Mouse (Mus musculus) cerebellum, adult 9-10 months (tissue): ENCODE results near the gene Jagn1.
A peak's percentile ranks its signal among the peaks of the same experiment; 100 is the strongest.

Experiments used
- DNase-seq: peaks from one replicate; pipeline ENCODE4 v3.0.0; 2022

Gene Jagn1

GRCm38 (mm10) chr6:113442442-113443090, at the start of gene Jagn1:
TSS of gene Jagn1 (plus strand) at chr6:113442569.
- DNase-seq, result peak; percentile 93

GRCm38 (mm10) chr6:113393951-113394350, 48.4 kb upstream of the Jagn1 start:
- no peak for DNase-seq

GRCm38 (mm10) chr6:113394811-113395210, 47.6 kb upstream of the Jagn1 start:
- no peak for DNase-seq

- no peak for DNase-seq
Observed at GRCm38 (mm10) chr6:113395501-113395900, 46.9 kb upstream of the Jagn1 start.

GRCm38 (mm10) chr6:113396270-113397030, 45.9 kb upstream of the Jagn1 start:
- no peak for DNase-seq

GRCm38 (mm10) chr6:113402094-113402493, 40.3 kb upstream of the Jagn1 start:
- DNase-seq, result no peak

- no peak for DNase-seq
Observed at GRCm38 (mm10) chr6:113404649-113405448, 37.5 kb upstream of the Jagn1 start.

GRCm38 (mm10) chr6:113405483-113405882, 36.9 kb upstream of the Jagn1 start:
- DNase-seq, result no peak

GRCm38 (mm10) chr6:113406683-113407082, 35.7 kb upstream of the Jagn1 start:
- DNase-seq, result no peak

GRCm38 (mm10) chr6:113410001-113410400, 32.4 kb upstream of the Jagn1 start:
- DNase-seq, result no peak

- DNase-seq, result no peak
Observed at GRCm38 (mm10) chr6:113416416-113416815, 26.0 kb upstream of the Jagn1 start.

GRCm38 (mm10) chr6:113418441-113419198, 23.7 kb upstream of the Jagn1 start:
- DNase-seq, result no peak

- peak; percentile 97 for DNase-seq
Observed at GRCm38 (mm10) chr6:113419199-113419587, 23.2 kb upstream of the Jagn1 start, which contains the start of gene Rpusd3. TSS of gene Rpusd3 (minus strand) at chr6:113419340.

- DNase-seq, result no peak
Observed at GRCm38 (mm10) chr6:113423000-113423399, 19.4 kb upstream of the Jagn1 start.

- no peak for DNase-seq
Observed at GRCm38 (mm10) chr6:113424187-113424586, 18.2 kb upstream of the Jagn1 start.

- no peak for DNase-seq
Observed at GRCm38 (mm10) chr6:113426696-113427095, 15.7 kb upstream of the Jagn1 start.

- no peak for DNase-seq
Observed at GRCm38 (mm10) chr6:113427397-113427796, 15.0 kb upstream of the Jagn1 start.

GRCm38 (mm10) chr6:113428006-113428405, 14.4 kb upstream of the Jagn1 start:
- DNase-seq, result no peak

- no peak for DNase-seq
Observed at GRCm38 (mm10) chr6:113429965-113430364, 12.4 kb upstream of the Jagn1 start.

GRCm38 (mm10) chr6:113430846-113431245, 11.5 kb upstream of the Jagn1 start:
- no peak for DNase-seq

GRCm38 (mm10) chr6:113431801-113432200, 10.6 kb upstream of the Jagn1 start:
- no peak for DNase-seq

GRCm38 (mm10) chr6:113433661-113434060, 8.7 kb upstream of the Jagn1 start:
- DNase-seq, result no peak

GRCm38 (mm10) chr6:113434691-113435090, 7.7 kb upstream of the Jagn1 start:
- no peak for DNase-seq
